Mouse (Mus musculus): ENCODE measurements around the gene Gbe1. TPM values are rescaled to one million over a fixed set of nuclear protein-coding genes. Genes with fewer than 3 reads are reported as not detected.

The Gbe1 gene
- polyA plus RNA-seq, 1 experiment from 2014 or later, result 27.1 TPM

GRCm38 (mm10) chr16:70608358-70608757 is 294.6 kb downstream of the Gbe1 start:
- WGBS, result 75% methylated on average over 2 of the region's 2 CpGs
- no peak overlapping the region for H3K9ac ChIP-seq
- H3K9me3 ChIP-seq (replicated peaks), result no peaks in the 10 kb centered on the region
- H3K4me3 ChIP-seq (replicated peaks), result no peak overlapping the region
- H3K4me2 ChIP-seq, result no peak overlapping the region
- ATAC-seq (replicated peaks; ENCODE audit: low FRiP score), result no peak
- H3K27me3 ChIP-seq, result no peaks in the 10 kb centered on the region
- no peak overlapping the region for H3K27ac ChIP-seq
- no peaks in the 10 kb centered on the region for H3K4me1 ChIP-seq
- H3K36me3 ChIP-seq, result no peaks in the 10 kb centered on the region

GRCm38 (mm10) chr16:70617691-70618090 is 303.9 kb downstream of the Gbe1 start:
- no peaks in the 10 kb centered on the region for H3K36me3 ChIP-seq
- H3K27ac ChIP-seq, result no peak overlapping the region
- H3K9me3 ChIP-seq (replicated peaks), result no peaks in the 10 kb centered on the region
- no peaks in the 10 kb centered on the region for H3K27me3 ChIP-seq
- peak; percentile 60; the same call in 1 of the 2 replicates for ATAC-seq (replicated peaks; ENCODE audit: low FRiP score)
- no peak overlapping the region for H3K4me2 ChIP-seq
- no peaks in the 10 kb centered on the region for H3K4me1 ChIP-seq
- 57% methylated on average over 1 of the region's 1 CpGs for WGBS
- no peak overlapping the region for H3K4me3 ChIP-seq (replicated peaks)
- H3K9ac ChIP-seq, result no peak overlapping the region

GRCm38 (mm10) chr16:70618168-70618567 is 304.4 kb downstream of the Gbe1 start:
- 80% methylated on average over 3 of the region's 3 CpGs for WGBS
- Histone ChIP-seq H3K4me1 (no peaks in the 10 kb centered on the region), H3K27me3 (no peaks in the 10 kb centered on the region)

More at GRCm38 (mm10) chr16:70618168-70618567, 304.4 kb downstream of the Gbe1 start:
- no peaks in the 10 kb centered on the region for H3K9me3 ChIP-seq (replicated peaks)
- no peak overlapping the region for H3K27ac ChIP-seq
- H3K36me3 ChIP-seq, result no peaks in the 10 kb centered on the region
- no peak overlapping the region for H3K9ac ChIP-seq
- H3K4me2 ChIP-seq, result no peak overlapping the region
- no peak overlapping the region for H3K4me3 ChIP-seq (replicated peaks)
- no peak for ATAC-seq (replicated peaks; ENCODE audit: low FRiP score)
